Mouse (Mus musculus): Measurements from ENCODE around the gene Efs.
"Not testable (repeated sequence)": the region's sequence is repeated elsewhere in the genome, so short reads cannot be mapped to it uniquely, and the experiment has no call there.

Efs gene

DNA sequence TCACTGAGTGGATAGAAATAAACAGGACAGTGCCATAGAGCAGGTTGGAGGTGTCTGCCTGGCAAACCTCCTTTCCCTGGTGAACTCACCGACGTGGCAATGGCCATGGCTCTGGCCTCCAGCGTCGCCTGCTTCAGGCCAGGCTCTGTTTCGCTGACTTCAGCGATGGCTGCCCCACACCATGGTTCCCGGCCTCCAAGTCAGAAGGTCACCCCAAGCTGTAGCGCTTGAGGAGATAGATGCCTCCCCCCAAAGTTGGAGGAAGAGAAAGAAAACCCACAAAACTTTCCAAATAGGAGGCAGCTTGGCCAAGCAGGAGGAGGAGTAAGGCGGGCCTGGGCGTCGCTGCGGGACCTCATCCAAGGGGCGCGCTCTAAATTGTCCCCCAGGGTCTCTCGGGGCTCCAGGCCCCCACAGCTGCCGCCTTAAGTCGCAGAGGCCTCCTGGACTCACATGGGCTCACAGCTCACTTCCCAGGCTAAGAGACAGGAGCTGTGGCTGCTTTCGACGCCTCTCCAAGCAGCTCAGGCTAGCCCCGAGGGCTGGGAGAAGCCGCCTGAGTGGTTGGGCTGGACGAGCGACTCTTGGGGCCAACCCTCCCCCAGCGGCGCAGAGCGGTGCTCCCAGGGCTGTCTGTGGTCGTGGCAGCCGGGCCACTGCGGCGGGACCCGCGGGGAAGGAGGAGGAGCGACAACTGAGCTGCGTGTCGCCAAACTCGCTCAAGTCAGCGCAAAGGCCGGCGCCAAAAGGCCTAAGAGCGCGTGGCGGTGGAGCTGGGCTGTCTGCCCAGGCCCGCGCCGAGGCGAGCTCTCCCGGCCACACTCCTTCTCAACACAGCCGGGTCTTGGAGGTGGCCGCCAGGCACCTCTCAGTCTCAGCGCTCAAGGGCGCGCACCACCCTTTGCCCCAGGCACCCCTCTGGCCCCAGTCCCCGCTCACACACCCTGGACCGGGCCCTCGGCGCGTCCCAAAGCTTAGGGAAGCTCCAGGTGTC, at the start of gene Efs:
Gene Efs, minus strand, starts transcription at position 778 of the 994 bp plus-strand sequence.
- no peak for DNase-seq (ENCODE audit: low spot score)

GRCm38 (mm10) chr14:54974068-54974791, 48.3 kb upstream of the Efs start:
- no peak for DNase-seq (ENCODE audit: low spot score)

DNA sequence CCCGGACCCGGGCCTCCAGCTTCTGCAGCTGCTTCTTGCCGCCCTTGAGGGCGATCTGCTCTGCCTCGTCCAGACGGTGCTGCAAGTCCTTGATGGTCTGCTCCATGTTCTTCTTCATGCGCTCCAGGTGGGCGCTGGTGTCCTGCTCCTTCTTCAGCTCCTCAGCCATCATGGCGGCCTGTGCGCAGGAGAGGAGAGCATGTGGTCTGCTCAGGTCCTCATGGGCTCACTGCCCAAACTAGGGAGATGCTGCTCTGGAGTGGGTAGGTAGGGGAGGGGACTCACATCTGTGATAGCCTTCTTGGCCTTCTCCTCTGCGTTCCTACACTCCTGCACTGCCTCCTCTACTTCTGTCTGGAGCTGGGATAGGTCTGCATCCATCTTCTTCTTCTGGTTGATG, 46.9 kb upstream of the Efs start:
- not testable (repeated sequence) for DNase-seq (ENCODE audit: low spot score)

- no peak for DNase-seq (ENCODE audit: low spot score)
Observed at GRCm38 (mm10) chr14:54968344-54968743, 42.4 kb upstream of the Efs start.

DNA sequence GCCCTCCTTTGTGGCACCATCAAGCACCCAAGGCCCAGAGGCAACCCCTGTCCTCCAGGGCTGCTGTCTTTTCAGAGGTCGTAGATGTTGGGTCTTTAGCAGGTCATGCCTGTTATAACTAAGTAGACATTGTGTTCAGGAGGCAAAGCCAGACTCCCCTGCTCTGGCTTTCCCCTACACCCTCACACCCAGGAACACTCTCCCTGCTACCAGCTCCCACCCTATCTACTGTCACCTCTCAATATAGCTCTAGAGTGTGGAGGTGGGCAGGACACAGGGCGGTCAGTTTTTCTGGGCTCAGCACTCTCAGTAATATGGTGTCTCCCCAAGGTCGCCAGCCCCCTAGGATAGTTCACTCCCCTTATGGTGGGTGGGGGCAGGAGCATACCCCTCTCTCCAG, 41.9 kb upstream of the Efs start:
- DNase-seq (ENCODE audit: low spot score), result no peak

GRCm38 (mm10) chr14:54966320-54966977, 40.5 kb upstream of the Efs start, which contains the start of gene Myh6:
TSS of gene Myh6 (minus strand) at chr14:54966927.
- DNase-seq (ENCODE audit: low spot score), result no peak

- no peak for DNase-seq (ENCODE audit: low spot score)
Observed at GRCm38 (mm10) chr14:54965631-54966030, 39.7 kb upstream of the Efs start.

DNA sequence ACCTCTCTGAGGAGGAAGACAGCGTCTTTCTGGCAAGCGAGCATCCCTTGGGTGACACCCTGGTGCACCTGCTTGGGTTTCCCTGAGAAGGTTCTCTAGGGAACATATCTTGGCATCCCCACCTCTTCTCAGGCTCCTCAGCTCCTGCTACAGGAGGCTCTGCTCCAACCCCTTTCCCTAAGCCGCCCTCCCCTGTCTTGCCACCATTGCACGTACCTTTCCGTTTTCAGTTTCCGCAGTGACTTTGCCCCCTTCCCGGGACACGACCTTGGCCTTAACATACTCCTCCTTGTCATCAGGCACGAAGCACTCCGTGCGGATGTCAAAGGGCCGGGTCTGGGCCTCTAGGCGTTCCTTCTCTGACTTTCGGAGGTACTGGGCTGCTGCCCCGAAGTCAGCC, 39.1 kb upstream of the Efs start:
- no peak for DNase-seq (ENCODE audit: low spot score)

DNA sequence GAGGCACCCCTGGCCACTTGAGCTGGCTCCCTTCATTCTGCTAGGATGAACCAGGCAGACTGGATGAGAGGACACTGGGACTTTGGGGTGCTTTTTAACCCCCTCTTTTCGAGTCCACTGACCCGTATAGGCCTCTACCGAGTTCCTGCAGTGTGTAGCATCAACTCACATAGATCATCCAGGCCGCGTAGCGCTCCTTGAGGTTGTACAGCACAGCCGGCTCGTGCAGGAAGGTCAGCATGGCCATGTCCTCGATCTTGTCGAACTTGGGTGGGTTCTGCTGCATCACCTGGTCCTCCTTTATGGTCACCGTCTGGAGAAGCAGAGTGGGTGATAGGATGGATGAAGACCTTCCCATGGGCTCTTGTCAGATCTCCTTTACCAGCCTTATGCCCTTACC, 37.8 kb upstream of the Efs start:
- no peak for DNase-seq (ENCODE audit: low spot score)

- DNase-seq (ENCODE audit: low spot score), result no peak
Observed at GRCm38 (mm10) chr14:54962714-54963113, 36.8 kb upstream of the Efs start.

DNA sequence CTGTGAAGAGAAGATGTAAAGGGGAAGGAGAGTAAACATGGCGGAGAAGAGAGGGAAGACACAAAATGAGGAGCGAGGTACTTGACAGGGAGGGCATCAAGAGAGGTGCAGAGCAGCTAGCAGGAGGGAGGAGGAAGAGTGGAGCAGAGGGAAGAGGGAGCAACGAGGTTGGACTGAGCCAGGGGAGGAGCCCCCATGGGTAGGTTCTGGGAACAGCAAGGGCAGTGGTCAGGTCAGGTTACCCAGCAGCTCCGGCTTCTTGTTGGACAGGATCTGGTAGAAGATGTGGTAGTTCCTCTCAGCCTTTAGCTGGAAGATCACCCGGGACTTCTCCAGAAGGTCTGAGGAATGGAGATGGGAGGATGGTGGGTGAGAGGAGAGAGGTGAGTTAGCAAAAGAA, 35.6 kb upstream of the Efs start:
- DNase-seq (ENCODE audit: low spot score), result no peak

DNA sequence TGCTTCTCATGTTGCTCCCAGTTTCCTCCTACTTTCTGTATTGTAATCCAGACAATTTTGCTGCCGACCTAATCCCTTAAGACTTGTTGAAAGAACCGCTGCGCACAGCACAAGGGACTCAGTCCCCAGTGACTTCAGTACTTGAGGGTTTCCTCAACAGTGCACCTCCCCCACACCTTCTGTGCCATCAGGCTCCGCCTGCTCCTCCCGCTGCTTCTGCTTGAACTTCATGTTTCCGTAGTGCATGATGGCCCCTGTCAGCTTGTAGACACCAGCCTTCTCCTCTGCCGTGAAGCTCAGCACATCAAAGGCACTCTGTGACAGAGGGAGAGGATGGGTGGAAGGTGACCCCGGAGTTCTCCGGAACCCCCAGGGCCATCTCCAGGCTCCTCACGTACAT, 34.8 kb upstream of the Efs start:
- DNase-seq (ENCODE audit: low spot score), result no peak

- not testable (repeated sequence) for DNase-seq (ENCODE audit: low spot score)
Observed at GRCm38 (mm10) chr14:54959853-54960613, 34.1 kb upstream of the Efs start.

- no peak for DNase-seq (ENCODE audit: low spot score)
Observed at GRCm38 (mm10) chr14:54959197-54959596, 33.3 kb upstream of the Efs start.

DNA sequence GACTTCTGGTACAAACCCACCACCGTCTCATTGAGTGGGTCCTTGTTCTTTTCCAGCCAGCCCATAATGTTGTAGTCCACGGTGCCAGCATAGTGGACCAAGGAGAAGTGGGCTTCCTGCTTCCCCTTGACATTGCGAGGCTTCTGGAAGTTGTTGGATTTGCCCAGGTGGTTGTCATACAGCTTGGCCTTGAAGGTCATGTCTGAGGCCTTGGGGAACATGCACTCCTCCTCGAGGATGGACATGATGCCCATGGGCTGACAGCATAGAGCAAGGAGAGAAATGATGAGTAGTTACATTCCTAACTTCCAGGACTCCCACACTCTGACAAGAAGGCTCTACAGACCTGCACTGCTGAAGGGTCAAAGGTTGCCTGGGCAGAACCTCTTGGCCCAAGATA, 32.6 kb upstream of the Efs start:
- DNase-seq (ENCODE audit: low spot score), result no peak

DNA sequence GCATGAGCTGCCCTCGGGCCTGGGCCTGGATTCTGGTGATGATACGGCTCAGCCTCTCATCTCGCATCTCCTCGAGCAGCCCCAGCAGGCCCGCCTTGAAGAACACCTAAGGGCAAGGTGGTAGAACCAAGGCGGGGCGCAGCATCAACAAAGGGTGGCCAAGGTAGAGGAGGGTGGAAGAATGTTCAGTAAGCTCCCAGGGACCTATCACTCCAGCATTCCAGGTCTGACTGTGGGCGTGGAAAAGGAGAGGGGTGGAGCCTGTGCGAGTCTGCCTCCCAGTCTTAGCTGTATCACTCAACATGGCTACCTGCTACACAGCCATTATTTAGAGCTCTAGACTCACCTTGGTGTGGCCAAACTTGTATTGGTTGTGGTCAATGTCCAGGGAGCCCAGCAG, 30.6 kb upstream of the Efs start:
- DNase-seq (ENCODE audit: low spot score), result no peak

GRCm38 (mm10) chr14:54955481-54955880, 29.6 kb upstream of the Efs start:
- DNase-seq (ENCODE audit: low spot score), result no peak

DNA sequence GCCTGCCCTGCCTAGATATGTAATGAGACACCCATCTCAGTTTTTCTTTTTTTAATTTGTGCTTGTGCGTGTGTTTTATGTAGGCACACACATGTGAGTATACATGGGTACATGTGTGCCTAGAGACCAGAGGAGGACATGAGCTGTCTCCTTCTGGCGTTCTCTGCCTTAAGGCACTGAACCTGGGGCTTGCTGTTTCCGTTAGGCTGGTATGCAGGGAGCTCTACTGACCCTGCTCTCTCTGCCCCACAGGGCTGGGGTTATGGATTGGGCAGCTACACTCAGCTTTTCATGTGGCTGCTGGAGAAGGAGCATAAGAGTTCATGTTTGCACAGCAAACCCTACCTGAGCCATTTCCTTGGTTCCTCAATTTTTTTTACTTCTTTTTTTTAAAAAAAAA, 28.5 kb upstream of the Efs start:
- DNase-seq (ENCODE audit: low spot score), result no peak

- DNase-seq (ENCODE audit: low spot score), result no peak
Observed at GRCm38 (mm10) chr14:54953664-54954206, 27.8 kb upstream of the Efs start.

DNA sequence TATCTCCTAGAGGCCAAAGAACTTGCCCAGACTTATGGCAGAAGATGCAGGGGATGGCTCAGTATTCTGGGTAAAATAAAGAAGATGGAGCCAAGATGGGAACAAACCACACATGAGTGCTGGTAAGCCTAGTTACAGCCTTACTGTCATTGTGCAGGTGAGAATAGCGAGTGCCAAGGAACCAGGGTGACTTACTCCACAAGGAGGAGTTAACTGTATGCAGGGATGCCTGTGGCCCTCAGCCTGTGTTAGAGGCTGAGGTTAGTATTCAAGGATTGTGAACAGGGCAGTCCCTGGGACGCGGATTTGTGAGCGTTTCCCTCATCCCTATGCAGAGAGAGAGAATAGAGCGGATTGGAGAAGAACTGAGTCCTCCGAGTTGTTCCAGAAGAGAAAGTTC, 25.7 kb upstream of the Efs start:
- no peak for DNase-seq (ENCODE audit: low spot score)

DNA sequence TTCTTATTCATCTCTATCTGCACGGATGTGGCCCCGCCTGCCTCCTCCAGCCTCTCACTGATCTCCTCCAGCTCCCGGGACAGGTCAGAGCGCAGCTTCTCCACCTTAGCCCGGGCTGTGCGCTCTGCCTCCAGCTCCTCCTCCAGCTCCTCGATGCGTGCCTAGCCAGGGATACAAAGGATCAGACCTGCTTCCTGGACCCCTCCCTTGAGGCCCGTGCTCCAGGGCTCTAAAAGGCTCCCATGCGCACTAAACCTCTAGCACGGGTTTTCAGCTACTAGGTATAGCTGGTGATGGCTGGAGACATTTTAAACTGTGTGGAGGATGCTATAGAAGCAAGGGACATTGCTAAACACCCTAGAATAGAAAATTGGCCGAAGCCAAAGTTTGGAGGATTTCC, 24.6 kb upstream of the Efs start:
- no peak for DNase-seq (ENCODE audit: low spot score)

- DNase-seq (ENCODE audit: low spot score), result no peak
Observed at GRCm38 (mm10) chr14:54948781-54949180, 22.9 kb upstream of the Efs start.

All from adipocyte (in vitro differentiated cells).